Mouse (Mus musculus) erythroblast, adult 5-6 weeks (primary cell): ENCODE data around the gene Clns1a. TPM values are rescaled to one million over a fixed set of nuclear protein-coding genes. Genes with fewer than 3 reads are reported as not detected.

Experiments used
- ATAC-seq: replicated peaks from 2 replicates; pipeline ENCODE4 v1.8.0; 2016; ENCODE audit warnings: moderate number of reproducible peaks, mild to moderate bottlenecking, moderate TSS enrichment, inconsistent platforms; ENCODE audit not compliant: poor library complexity, low FRiP score, severe bottlenecking
- total RNA-seq, 2 experiments: library from RNA; stranded (forward) in 1 of 2; stranded (reverse) in 1 of 2; fragments of 150-400 nt in 1 of 2; fragments of 200-764, 138-1000 nt in 1 of 2; gene quantifications; 2 replicates each; pipeline versions ENCODE4 v1.2.3 to v1.2.4; 2015 to 2017; ENCODE audit warnings: low replicate concordance in 2 of 2

Gene Clns1a
- total RNA-seq, 2 experiments from 2014 or later, result 10.2 to 27.5 TPM

GRCm38 (mm10) chr7:97756967-97757881, 60.8 kb downstream of the Clns1a start:
- ATAC-seq, result no peak

DNA sequence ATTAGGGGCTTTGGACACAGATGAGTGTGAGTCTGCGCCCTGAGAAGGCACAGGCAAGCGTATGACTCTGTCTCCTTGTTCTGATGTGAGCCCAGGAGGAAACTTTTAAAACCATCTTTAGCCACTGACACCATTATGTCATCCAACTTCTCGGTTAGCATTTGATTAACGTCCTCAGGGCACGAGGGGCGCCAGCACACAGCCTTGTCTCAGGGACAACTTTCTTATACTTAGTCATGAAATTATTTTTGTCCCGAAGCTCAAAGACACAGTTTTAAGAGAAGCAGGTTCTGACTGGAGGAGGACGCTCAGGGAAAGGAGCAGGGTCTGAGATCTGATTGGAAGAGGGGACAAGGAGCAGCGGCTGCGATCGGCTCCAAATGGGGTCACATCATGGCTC, 68.2 kb downstream of the Clns1a start:
- ATAC-seq, result no peak

GRCm38 (mm10) chr7:97765181-97765962, 68.9 kb downstream of the Clns1a start:
- ATAC-seq, result no peak

DNA sequence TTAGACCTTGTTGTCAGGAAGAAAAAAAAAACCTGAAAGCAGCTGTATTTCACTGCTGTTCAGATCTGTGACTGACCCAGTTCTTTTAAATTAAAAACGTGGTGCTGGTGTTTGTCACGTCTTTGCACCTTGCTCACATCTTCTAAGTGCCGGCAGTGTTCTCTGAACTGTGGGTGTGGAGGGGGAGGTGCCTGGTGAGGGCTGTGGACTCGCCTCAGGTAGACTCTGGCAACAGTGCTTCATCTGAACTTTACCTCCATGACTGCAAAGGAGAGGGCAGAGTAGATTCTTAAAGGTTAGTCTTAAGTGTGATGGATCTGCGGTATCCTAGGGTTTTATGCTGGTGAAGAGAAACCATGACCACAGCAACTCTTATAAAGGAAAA, 69.5 kb downstream of the Clns1a start:
- no peak for ATAC-seq

GRCm38 (mm10) chr7:97766406-97767166, 70.2 kb downstream of the Clns1a start:
- ATAC-seq, result no peak

- ATAC-seq, result no peak
These were observed 71.4 kb downstream of the Clns1a start for GRCm38 (mm10) chr7:97767841-97768240.

- no peak for ATAC-seq
These were observed 72.6 kb downstream of the Clns1a start for GRCm38 (mm10) chr7:97769020-97769419.

Other genes starting within 250 kb of the Clns1a start
- 26.1 and 51.9 TPM in 2 replicates for gene Kctd14, start 245.3 kb upstream of the Clns1a start, total RNA-seq (2015; ENCODE audit: low replicate concordance)
- 22.4 and 34.0 TPM in 2 replicates for gene Kctd14, start 245.3 kb upstream of the Clns1a start, total RNA-seq (2017; ENCODE audit: low replicate concordance)
- gene Ints4, start 215.7 kb upstream of the Clns1a start, total RNA-seq (2015; ENCODE audit: low replicate concordance), result 30.9 and 39.2 TPM in 2 replicates
- 11.2 and 19.9 TPM in 2 replicates for gene Ints4, start 215.7 kb upstream of the Clns1a start, total RNA-seq (2017; ENCODE audit: low replicate concordance)
- 5.2 and 6.1 TPM in 2 replicates for gene Aamdc, start 117.1 kb upstream of the Clns1a start, total RNA-seq (2015; ENCODE audit: low replicate concordance)
- 1.0 and 1.7 TPM in 2 replicates for gene Aamdc, start 117.1 kb upstream of the Clns1a start, total RNA-seq (2017; ENCODE audit: low replicate concordance)
- 11.0 and 14.0 TPM in 2 replicates for gene Rsf1, start 116.7 kb upstream of the Clns1a start, total RNA-seq (2015; ENCODE audit: low replicate concordance)
- gene Rsf1, start 116.7 kb upstream of the Clns1a start, total RNA-seq (2017; ENCODE audit: low replicate concordance), result 21.8 and 27.5 TPM in 2 replicates
- gene Aqp11, start 41.7 kb downstream of the Clns1a start, total RNA-seq (2015; ENCODE audit: low replicate concordance), result 3.5 TPM in 1 of 2 replicates, not detected in the other
- gene Aqp11, start 41.7 kb downstream of the Clns1a start, total RNA-seq (2017; ENCODE audit: low replicate concordance), result 0.34 and 2.1 TPM in 2 replicates
- 13.6 and 14.0 TPM in 2 replicates for gene Pak1, start 91.9 kb downstream of the Clns1a start, total RNA-seq (2015; ENCODE audit: low replicate concordance)
- 9.3 and 14.5 TPM in 2 replicates for gene Pak1, start 91.9 kb downstream of the Clns1a start, total RNA-seq (2017; ENCODE audit: low replicate concordance)
- gene Gdpd4, start 223.3 kb downstream of the Clns1a start, total RNA-seq (2015; ENCODE audit: low replicate concordance), result not detected in 2 replicates
- gene Gdpd4, start 223.3 kb downstream of the Clns1a start, total RNA-seq (2017; ENCODE audit: low replicate concordance), result not detected in 2 replicates